Mouse (Mus musculus): ENCODE results near the gene Gm3020.
"Not testable (repeated sequence)": the region's sequence is repeated elsewhere in the genome, so short reads cannot be mapped to it uniquely, and the experiment has no call there.

Gene Gm3020

DNA sequence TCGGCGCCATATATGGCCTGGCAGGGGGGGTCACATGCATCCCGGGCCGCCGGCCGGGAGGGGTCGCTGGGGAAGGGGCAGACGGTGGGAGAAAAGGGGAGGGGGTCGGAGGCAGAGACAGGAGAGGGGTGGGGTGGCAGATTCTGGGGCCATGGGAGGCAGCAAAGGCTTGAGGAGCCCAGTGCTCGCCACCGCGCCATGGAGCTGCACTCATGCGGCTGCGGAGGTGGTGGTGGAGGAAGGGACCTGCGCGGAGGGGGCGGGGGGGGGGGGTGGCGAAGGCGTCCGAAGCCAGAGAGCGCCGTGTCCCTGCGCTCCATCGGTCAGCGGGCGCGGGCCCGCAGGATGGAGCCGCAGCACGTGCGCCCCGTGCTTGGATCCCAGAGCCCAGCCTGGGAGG lies at the start of gene Gm3020:
Gene Gm3020 (plus strand): TSS at position 301 of the 400 bp plus-strand sequence.
- not testable (repeated sequence) for DNase-seq (ENCODE audit: low spot score in 2 of 2)

DNA sequence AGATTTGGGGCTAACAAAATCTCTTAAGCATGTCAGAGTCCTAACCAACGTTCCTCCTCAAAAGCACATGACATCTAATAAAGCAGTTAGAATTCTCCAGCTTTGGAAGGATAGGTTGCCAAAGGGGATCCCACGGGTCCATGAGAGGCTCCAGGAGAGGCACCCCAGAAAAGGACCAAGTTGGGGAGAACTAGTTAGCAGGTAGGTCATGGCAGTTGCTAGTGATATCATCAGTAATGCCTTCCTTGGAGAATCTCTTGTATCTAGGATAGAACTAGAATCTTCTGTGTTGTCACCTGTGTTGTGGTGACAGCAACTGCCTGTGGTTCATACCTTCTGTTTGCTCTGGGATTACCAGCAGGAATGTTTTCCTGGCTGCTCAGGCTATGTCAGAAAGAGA lies 17.6 kb upstream of the Gm3020 start, which contains the start of gene Gm3012:
Gene Gm3012 (plus strand): TSS at position 301 of the 400 bp plus-strand sequence.
- DNase-seq (ENCODE audit: low spot score in 2 of 2) = not testable (repeated sequence)

DNA sequence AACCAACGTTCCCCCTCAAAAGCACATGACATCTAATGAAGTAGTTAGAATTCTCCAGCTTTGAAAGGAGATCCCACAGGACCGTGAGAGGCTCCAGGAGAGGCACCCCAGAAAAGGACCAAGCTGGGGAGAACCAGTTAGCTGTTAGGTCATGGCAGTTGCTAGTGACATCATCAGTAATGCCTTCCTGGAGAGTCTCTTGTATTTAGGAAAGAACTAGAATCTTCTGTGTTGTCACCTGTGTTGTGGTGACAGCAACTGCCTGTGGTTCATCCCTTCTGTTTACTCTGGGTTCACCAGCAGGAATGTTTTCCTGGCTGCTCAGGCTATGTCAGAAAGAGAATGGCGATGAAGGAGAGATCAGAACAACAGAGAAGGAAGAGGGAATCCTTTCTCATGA lies 36.7 kb downstream of the Gm3020 start, which contains the start of gene Gm3043:
Gene Gm3043 (plus strand): TSS at position 301 of the 400 bp plus-strand sequence.
- not testable (repeated sequence) for DNase-seq (ENCODE audit: low spot score in 2 of 2)

All from spleen, postnatal 4 days (tissue).